Mouse (Mus musculus): ENCODE measurements at regions not wholly inside any gene's neighbourhood (a gene's known extent, or its start where the extent isn't known, plus 50 kb on each side); places are given as distances from the start of the nearest gene placed in this dataset.

GRCm38 (mm10) chr8:46414874-46415273 is 56.0 kb upstream of the Acsl1 start:
- TF ChIP-seq CTCF (IDR thresholded peaks at IDR 0.05; ENCODE audit: low read depth) (no peak), EP300 (IDR thresholded peaks at IDR 0.05; ENCODE audit: low read depth) (no peak)

Data from liver, embryonic 14.5 days (tissue).